Mouse (Mus musculus) layer of hippocampus, postnatal 14 days (tissue): ENCODE measurements around the gene Lmntd1. TPM values are rescaled to one million over a fixed set of nuclear protein-coding genes. Genes with fewer than 3 reads are reported as not detected.

Source experiments
- total RNA-seq, 2 experiments: library from RNA; stranded (reverse); gene quantifications; 2 replicates each; pipeline ENCODE4 v1.2.3; 2021

The Lmntd1 gene
- total RNA-seq, 2 experiments from 2014 or later: 1.5 to 2.0 TPM

Other genes starting within 250 kb of the Lmntd1 start
- not detected for gene Tuba3b, start 1.4 kb upstream of the Lmntd1 start, total RNA-seq
- gene Rassf8, start 132.4 kb upstream of the Lmntd1 start, total RNA-seq: 10 to 100 TPM; 19.8 to 21.0 TPM